Mouse (Mus musculus): ENCODE results near the gene Efnb2. TPM values are rescaled to one million over a fixed set of nuclear protein-coding genes. Genes with fewer than 3 reads are reported as not detected.

The Efnb2 gene
- polyA plus RNA-seq, 1 experiment from 2014 or later = 33.7 TPM

- 66% methylated on average over 8 of the region's 8 CpGs for WGBS
- Histone ChIP-seq H3K27ac (replicated peaks) (peak overlapping the region; percentile 57; the same call in 1 of the 2 replicates), H3K36me3 (replicated peaks) (peaks cover 51% of the 10 kb centered on the region), H3K4me3 (no peak overlapping the region), H3K9me3 (no peaks in the 10 kb centered on the region), H3K27me3 (replicated peaks; ENCODE audit: low read depth, poor library complexity, severe bottlenecking) (no peaks in the 10 kb centered on the region; the same call in 1 of the 2 replicates), H3K4me1 (peaks cover 82% of the 10 kb centered on the region)
- no peak for DNase-seq (ENCODE audit: low spot score)
Measured at GRCm38 (mm10) chr8:8649944-8650343, 11.1 kb downstream of the Efnb2 start.

DNA sequence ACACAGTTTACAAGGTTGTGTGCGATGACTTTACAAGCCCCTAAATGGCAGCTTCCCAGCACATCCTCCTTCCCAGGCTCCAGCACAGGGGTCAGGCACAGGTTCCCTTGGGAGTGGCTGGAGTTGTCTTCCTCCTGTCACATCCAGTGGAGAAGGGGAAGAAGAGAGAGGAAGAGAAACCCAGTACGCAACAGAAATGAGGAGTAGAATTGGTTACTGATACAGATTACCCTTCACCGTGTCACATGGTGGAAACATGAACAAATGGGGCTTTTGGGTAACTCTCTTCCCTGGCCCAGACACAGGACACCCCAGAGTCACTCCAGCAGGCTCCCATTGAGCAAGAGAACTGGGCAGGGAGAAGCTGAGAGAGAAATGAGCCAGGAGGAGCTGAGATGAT is 11.5 kb downstream of the Efnb2 start:
- Histone ChIP-seq H3K27ac (replicated peaks) (peak overlapping the region; percentile 57; the same call in 1 of the 2 replicates), H3K4me1 (peaks cover 79% of the 10 kb centered on the region), H3K9me3 (no peaks in the 10 kb centered on the region), H3K27me3 (replicated peaks; ENCODE audit: low read depth, poor library complexity, severe bottlenecking) (no peaks in the 10 kb centered on the region; the same call in 1 of the 2 replicates), H3K36me3 (replicated peaks) (peaks cover 51% of the 10 kb centered on the region), H3K4me3 (no peak overlapping the region)
- 92% methylated on average over 3 of the region's 3 CpGs for WGBS
- no peak for DNase-seq (ENCODE audit: low spot score)

DNA sequence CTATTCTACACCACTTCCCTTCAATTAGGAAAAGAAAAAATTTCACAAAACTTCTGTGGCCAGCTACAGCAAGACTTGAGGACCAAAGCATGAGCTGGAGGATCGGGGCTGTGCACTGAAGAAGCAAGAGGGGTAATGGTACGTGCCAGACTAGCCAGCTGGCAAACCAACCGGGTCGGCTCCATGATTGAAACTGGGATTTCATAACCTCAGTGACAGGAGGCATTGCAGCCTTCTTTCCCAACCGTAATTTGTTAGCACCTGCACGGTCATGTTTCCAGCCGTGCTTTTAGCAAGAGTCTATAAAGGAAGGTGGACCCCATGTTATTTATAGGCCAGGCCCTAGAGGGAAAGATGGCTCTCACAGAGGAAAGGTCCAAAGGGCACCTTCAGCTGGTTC is 12.4 kb downstream of the Efnb2 start:
- Histone ChIP-seq H3K9me3 (no peaks in the 10 kb centered on the region), H3K36me3 (replicated peaks) (peaks cover 46% of the 10 kb centered on the region), H3K4me3 (no peak overlapping the region), H3K27me3 (replicated peaks; ENCODE audit: low read depth, poor library complexity, severe bottlenecking) (no peaks in the 10 kb centered on the region; the same call in 1 of the 2 replicates), H3K27ac (replicated peaks) (no peak overlapping the region), H3K4me1 (peaks cover 77% of the 10 kb centered on the region)
- no peak for DNase-seq (ENCODE audit: low spot score)
- whole genome bisulfite sequencing = 89% methylated on average over 7 of the region's 7 CpGs

- DNase-seq (ENCODE audit: low spot score) = no peak
- H3K4me1 ChIP-seq = peaks cover 68% of the 10 kb centered on the region
- H3K27ac ChIP-seq (replicated peaks) = no peak overlapping the region
- peaks cover 46% of the 10 kb centered on the region for H3K36me3 ChIP-seq (replicated peaks)
- no peak overlapping the region for H3K4me3 ChIP-seq
- H3K27me3 ChIP-seq (replicated peaks; ENCODE audit: low read depth, poor library complexity, severe bottlenecking) = no peaks in the 10 kb centered on the region; the same call in 1 of the 2 replicates
- no peaks in the 10 kb centered on the region for H3K9me3 ChIP-seq
- WGBS = 73% methylated on average over 7 of the region's 7 CpGs
Measured at GRCm38 (mm10) chr8:8647824-8648223, 13.2 kb downstream of the Efnb2 start.

GRCm38 (mm10) chr8:8647319-8647718 is 13.7 kb downstream of the Efnb2 start:
- peaks cover 47% of the 10 kb centered on the region for H3K36me3 ChIP-seq (replicated peaks)
- H3K27me3 ChIP-seq (replicated peaks; ENCODE audit: low read depth, poor library complexity, severe bottlenecking) = no peaks in the 10 kb centered on the region; the same call in 1 of the 2 replicates
- H3K4me1 ChIP-seq = peaks cover 63% of the 10 kb centered on the region
- DNase-seq (ENCODE audit: low spot score) = no peak
- 64% methylated on average over 3 of the region's 3 CpGs for WGBS
- H3K9me3 ChIP-seq = no peaks in the 10 kb centered on the region
- H3K4me3 ChIP-seq = no peak overlapping the region
- H3K27ac ChIP-seq (replicated peaks) = no peak overlapping the region

- no peaks in the 10 kb centered on the region; the same call in 1 of the 2 replicates for H3K27me3 ChIP-seq (replicated peaks; ENCODE audit: low read depth, poor library complexity, severe bottlenecking)
- 79% methylated on average over 11 of the region's 11 CpGs for WGBS
Measured at GRCm38 (mm10) chr8:8644160-8644915, 16.7 kb downstream of the Efnb2 start.

DNA sequence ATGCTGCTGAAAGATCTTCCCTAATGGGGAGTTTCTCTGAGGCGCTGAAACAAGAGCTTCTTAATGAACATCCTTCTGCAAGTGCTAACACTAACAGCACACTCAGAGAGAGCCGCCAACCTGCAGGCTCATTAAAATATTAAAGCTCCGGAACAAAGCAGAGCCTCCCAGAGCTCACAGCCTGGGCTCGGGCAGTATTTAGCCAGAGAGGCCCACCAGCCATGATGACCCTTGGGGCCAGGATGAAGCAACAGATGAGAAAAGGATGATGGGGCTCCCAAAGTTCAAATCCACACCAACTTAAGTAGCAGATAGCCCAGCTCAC is 20.8 kb downstream of the Efnb2 start:
- no peaks in the 10 kb centered on the region for H3K9me3 ChIP-seq
- DNase-seq (ENCODE audit: low spot score) = no peak
- no peak overlapping the region for H3K27ac ChIP-seq (replicated peaks)
- no peaks in the 10 kb centered on the region for H3K27me3 ChIP-seq (replicated peaks; ENCODE audit: low read depth, poor library complexity, severe bottlenecking)
- H3K4me1 ChIP-seq = peaks cover 33% of the 10 kb centered on the region
- H3K4me3 ChIP-seq = no peak overlapping the region
- H3K36me3 ChIP-seq (replicated peaks) = peaks cover 65% of the 10 kb centered on the region
- 11% methylated on average over 4 of the region's 4 CpGs for WGBS

More at GRCm38 (mm10) chr8:8644160-8644915, 16.7 kb downstream of the Efnb2 start:
- Histone ChIP-seq H3K36me3 (replicated peaks) (peaks cover 48% of the 10 kb centered on the region), H3K9me3 (no peaks in the 10 kb centered on the region), H3K27ac (replicated peaks) (no peak overlapping the region), H3K4me1 (peaks cover 59% of the 10 kb centered on the region), H3K4me3 (no peak overlapping the region)
- DNase-seq (ENCODE audit: low spot score) = no peak

GRCm38 (mm10) chr8:8639569-8640263 is 21.3 kb downstream of the Efnb2 start:
- Histone ChIP-seq H3K27me3 (replicated peaks; ENCODE audit: low read depth, poor library complexity, severe bottlenecking) (no peaks in the 10 kb centered on the region), H3K36me3 (replicated peaks) (peaks cover 70% of the 10 kb centered on the region), H3K4me3 (no peak overlapping the region), H3K27ac (replicated peaks) (no peak overlapping the region), H3K4me1 (peaks cover 33% of the 10 kb centered on the region), H3K9me3 (no peaks in the 10 kb centered on the region)
- DNase-seq (ENCODE audit: low spot score) = no peak
- WGBS = 55% methylated on average over 8 of the region's 8 CpGs

DNA sequence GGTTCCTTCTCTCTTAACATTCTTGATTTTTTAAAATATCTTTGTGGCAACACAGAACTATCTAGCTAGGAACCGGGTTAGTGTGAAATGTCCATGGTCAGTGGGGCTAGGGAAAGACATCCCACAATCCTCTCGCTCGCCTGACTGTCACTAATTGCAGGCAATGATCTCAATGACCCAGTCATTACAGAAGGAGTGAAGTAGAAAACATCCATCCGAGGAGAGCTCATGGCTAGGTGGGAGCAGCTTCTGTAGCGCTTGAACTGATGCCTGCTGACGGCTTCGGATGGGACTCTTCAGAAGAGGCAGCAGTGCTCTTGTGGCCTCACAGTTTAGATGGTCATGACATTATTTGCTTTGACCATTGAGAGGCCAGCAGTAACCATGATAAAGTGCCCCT is 29.6 kb downstream of the Efnb2 start:
- no peak for DNase-seq (ENCODE audit: low spot score)
- whole genome bisulfite sequencing = 81% methylated on average over 7 of the region's 7 CpGs
- Histone ChIP-seq H3K27me3 (replicated peaks; ENCODE audit: low read depth, poor library complexity, severe bottlenecking) (no peaks in the 10 kb centered on the region), H3K9me3 (no peaks in the 10 kb centered on the region), H3K36me3 (replicated peaks) (peaks cover 92% of the 10 kb centered on the region), H3K27ac (replicated peaks) (no peak overlapping the region), H3K4me1 (0 out of 2 replicates have a peak, but pooled peaks cover 3% of the 10 kb centered on the region), H3K4me3 (no peak overlapping the region)

GRCm38 (mm10) chr8:8624017-8624416 is 37.0 kb downstream of the Efnb2 start:
- H3K9me3 ChIP-seq = no peaks in the 10 kb centered on the region
- H3K4me1 ChIP-seq = peaks cover 46% of the 10 kb centered on the region
- no peaks in the 10 kb centered on the region for H3K27me3 ChIP-seq (replicated peaks; ENCODE audit: low read depth, poor library complexity, severe bottlenecking)
- no peak overlapping the region for H3K4me3 ChIP-seq
- peaks cover 92% of the 10 kb centered on the region for H3K36me3 ChIP-seq (replicated peaks)
- WGBS = 37% methylated on average over 7 of the region's 7 CpGs
- H3K27ac ChIP-seq (replicated peaks) = no peak overlapping the region
- DNase-seq (ENCODE audit: low spot score) = no peak

DNA sequence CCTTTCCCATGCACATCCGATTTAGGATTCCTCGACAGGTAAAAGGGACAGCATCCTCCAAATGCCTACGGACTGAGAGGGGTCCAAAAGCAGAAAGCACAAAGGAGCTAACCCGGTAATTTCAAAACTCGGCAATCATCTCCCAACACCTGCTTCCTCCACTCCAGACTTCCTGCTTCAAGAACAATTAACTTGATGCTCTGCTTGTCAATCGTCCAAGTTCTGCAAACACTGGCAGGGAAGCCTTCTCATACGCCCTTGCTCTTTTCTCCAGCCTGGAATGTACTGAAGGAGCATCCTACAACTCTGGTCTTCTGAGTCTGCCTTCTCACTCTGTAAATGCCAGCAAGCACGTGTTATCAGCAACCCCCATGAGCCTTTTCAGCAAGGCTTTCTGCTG is 37.6 kb downstream of the Efnb2 start:
- no peak overlapping the region for H3K27ac ChIP-seq (replicated peaks)
- WGBS = 63% methylated on average over 8 of the region's 8 CpGs
- H3K9me3 ChIP-seq = no peaks in the 10 kb centered on the region
- DNase-seq (ENCODE audit: low spot score) = no peak
- H3K4me3 ChIP-seq = no peak overlapping the region
- H3K27me3 ChIP-seq (replicated peaks; ENCODE audit: low read depth, poor library complexity, severe bottlenecking) = no peaks in the 10 kb centered on the region
- H3K4me1 ChIP-seq = peaks cover 51% of the 10 kb centered on the region
- peaks cover 92% of the 10 kb centered on the region for H3K36me3 ChIP-seq (replicated peaks)

GRCm38 (mm10) chr8:8622476-8622875 is 38.6 kb downstream of the Efnb2 start:
- H3K36me3 ChIP-seq (replicated peaks) = peaks cover 91% of the 10 kb centered on the region
- no peak overlapping the region for H3K4me3 ChIP-seq
- H3K9me3 ChIP-seq = no peaks in the 10 kb centered on the region
- no peak for DNase-seq (ENCODE audit: low spot score)
- H3K27ac ChIP-seq (replicated peaks) = no peak overlapping the region
- H3K4me1 ChIP-seq = peaks cover 51% of the 10 kb centered on the region
- no peaks in the 10 kb centered on the region for H3K27me3 ChIP-seq (replicated peaks; ENCODE audit: low read depth, poor library complexity, severe bottlenecking)
- WGBS = 91% methylated on average over 3 of the region's 3 CpGs

GRCm38 (mm10) chr8:8622031-8622430 is 39.0 kb downstream of the Efnb2 start:
- no peak overlapping the region for H3K27ac ChIP-seq (replicated peaks)
- H3K4me1 ChIP-seq = peaks cover 51% of the 10 kb centered on the region
- no peaks in the 10 kb centered on the region for H3K27me3 ChIP-seq (replicated peaks; ENCODE audit: low read depth, poor library complexity, severe bottlenecking)
- no peak for DNase-seq (ENCODE audit: low spot score)
- no peaks in the 10 kb centered on the region for H3K9me3 ChIP-seq
- WGBS = 94% methylated on average over 12 of the region's 12 CpGs
- no peak overlapping the region for H3K4me3 ChIP-seq
- H3K36me3 ChIP-seq (replicated peaks) = peaks cover 88% of the 10 kb centered on the region

Measured in embryonic facial prominence, embryonic 10.5 days (tissue).